Comparison of ENCODE assay signal across 8 mouse cellular contexts in the genomic region with DNA sequence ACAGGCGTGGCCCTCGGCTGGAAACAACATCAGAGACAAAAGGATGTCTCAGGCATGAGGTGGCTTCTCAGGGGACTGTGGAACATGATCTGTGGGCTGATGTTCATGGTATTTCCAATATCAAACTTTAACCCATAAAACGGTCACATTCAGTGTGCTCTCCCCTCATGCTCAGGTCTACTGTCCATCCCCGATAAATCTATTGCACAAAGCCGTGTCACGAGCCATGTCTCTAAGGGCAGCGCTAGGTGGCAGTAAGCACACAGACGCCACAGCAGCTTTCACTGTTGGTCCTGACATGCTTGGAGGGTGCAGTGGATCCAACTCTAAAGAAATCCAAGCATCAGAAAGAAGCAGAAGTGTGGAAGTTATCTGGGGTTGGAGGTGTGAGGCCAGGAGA. TPM values are rescaled to one million over a fixed set of nuclear protein-coding genes. Genes with fewer than 3 reads are reported as not detected.
DNase-seq lines count a peak whose midpoint lies in the region; ATAC-seq and TF ChIP-seq lines count a peak whose summit lies in the region.

No protein-coding gene starts in this region.

- H3K27me3 ChIP-seq in limb, embryonic 11.5 days (ENCODE audit: control insufficient read depth, insufficient read depth, low read length): no peaks in the 10 kb centered on the region

- H3K4me2 ChIP-seq in limb, embryonic 11.5 days (ENCODE audit: low read depth, severe bottlenecking): no peak overlapping the region

- peak; percentile 67 for TF ChIP-seq CTCF in layer of hippocampus, adult 2 months (conservative IDR thresholded peaks at IDR 0.05)

- H3K36me3 ChIP-seq in limb, embryonic 11.5 days (ENCODE audit: control insufficient read depth, insufficient read depth, low read length): no peaks in the 10 kb centered on the region; the same call in 1 of the 2 replicates

- H3K27ac ChIP-seq in layer of hippocampus, adult 2 months: no peak overlapping the region
- H3K27ac ChIP-seq in limb, embryonic 11.5 days (replicated peaks; ENCODE audit: low read depth, low read length): no peak overlapping the region

- no peaks in the 10 kb centered on the region for H3K9me3 ChIP-seq in limb, embryonic 11.5 days (ENCODE audit: control insufficient read depth, low read length)

- H3K4me1 ChIP-seq in limb, embryonic 11.5 days (ENCODE audit: control insufficient read depth, insufficient read depth, low read length): 0 out of 2 replicates have a peak, but pooled peaks cover 5% of the 10 kb centered on the region

- no peak overlapping the region for H3K9ac ChIP-seq in limb, embryonic 11.5 days (ENCODE audit: low read length)

- H3K4me3 ChIP-seq in layer of hippocampus, adult 2 months: no peak overlapping the region; the same call in 1 of the 2 replicates
- no peak overlapping the region for H3K4me3 ChIP-seq in limb, embryonic 11.5 days (ENCODE audit: low read depth, low read length)

- WGBS in limb, embryonic 11.5 days: 42% methylated on average over 8 of the region's 8 CpGs

- DNase-seq in layer of hippocampus, adult 2 months (ENCODE audit: low spot score in 2 of 2): peak in 1 of 2 experiments; percentile 30
- DNase-seq in layer of hippocampus, postnatal 36 days: no peak
- peak; percentile 65 for DNase-seq in NIH3T3 (ENCODE audit: low read depth)
- peak; percentile 51 for DNase-seq in limb, embryonic 11.5 days (ENCODE audit: low spot score)
- DNase-seq in naive thymus-derived CD4-positive, alpha-beta T cell, adult 2 months (ENCODE audit: low read depth): peak; percentile 53
- DNase-seq in c-Kit-positive CD71-positive TER-119-positive erythroid progenitor cells, embryonic 14.5 days (ENCODE audit: low spot score): no peak

- ATAC-seq in common myeloid progenitor, adult 5-6 weeks (replicated peaks; ENCODE audit: low read depth, poor library complexity, severe bottlenecking): peak; percentile 66
- peak; percentile 53 to 56; a peak in 1 of 4 replicates for ATAC-seq in hematopoietic stem cell, adult 5-6 weeks (replicated peaks in 1 of 2; ENCODE audit: insufficient read depth in 1 of 2, low FRiP score in 2 of 2, low TSS enrichment in 1 of 2, low read depth in 1 of 2, poor library complexity in 2 of 2, severe bottlenecking in 2 of 2)
- no peak for ATAC-seq in limb, embryonic 11.5 days (ENCODE audit: insufficient number of reproducible peaks, low FRiP score, low TSS enrichment, low read depth)

RNA-seq across cellular contexts. Expression of a gene that starts 46.1 kb away (rescaled TPM):
- total RNA-seq in layer of hippocampus, adult 2 months (2021): 10 to 100 TPM; 18.3 to 18.8 TPM
- total RNA-seq in layer of hippocampus, postnatal 36 days (2021): 10 to 100 TPM; 20.4 to 20.8 TPM
- 7.7 and 9.8 TPM in 2 replicates for total RNA-seq in common myeloid progenitor, adult 5-6 weeks (2017)
- total RNA-seq in hematopoietic stem cell, adult 5-6 weeks (2017): 18.2 and 23.4 TPM in 2 replicates
- 25.9 and 26.8 TPM in 2 replicates for polyA plus RNA-seq in limb, embryonic 11.5 days (2014; fragmentation: Nextera tagmentation; extraction: Ambion mirVana)

Comparison
In these comparisons a context has a peak if more than half of its experiments do, and no peak if none do; other contexts are left out.
1. DNase-seq: peak in NIH3T3 (single experiment), limb, embryonic 11.5 days (single experiment) and naive thymus-derived CD4-positive, alpha-beta T cell, adult 2 months (single experiment); none in layer of hippocampus, postnatal 36 days (0 of 2) and c-Kit-positive CD71-positive TER-119-positive erythroid progenitor cells, embryonic 14.5 days (single experiment).